Mouse (Mus musculus): Measurements from ENCODE around the gene Mylk4.

DNA sequence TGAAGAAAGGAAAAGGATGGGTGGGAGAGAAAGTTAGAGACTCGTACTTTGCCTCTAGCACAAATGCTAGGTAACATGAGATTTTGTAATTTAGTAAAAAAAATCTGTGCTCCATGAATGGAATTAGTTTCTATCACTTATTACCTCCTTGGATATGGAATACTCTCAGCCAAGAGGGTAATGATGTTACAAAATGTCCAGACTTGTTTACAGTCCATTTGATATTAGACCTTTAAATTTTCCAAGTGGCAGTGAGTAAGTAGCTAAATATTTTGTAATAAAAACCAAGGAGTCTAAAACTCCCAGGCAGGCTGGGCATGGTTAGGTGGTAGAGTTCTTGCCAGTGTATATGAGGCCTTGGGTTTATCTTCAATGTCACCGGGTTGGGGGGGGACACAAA lies 3.8 kb upstream of the Mylk4 start:
- TF ChIP-seq GATA1 (IDR thresholded peaks at IDR 0.05; ENCODE audit: low read length) (no peak), TAL1 (IDR thresholded peaks at IDR 0.05; ENCODE audit: low read length) (no peak)
